Mouse (Mus musculus) heart, embryonic 15.5 days (tissue): Measurements from ENCODE around the gene Agpat4. TPM values are rescaled to one million over a fixed set of nuclear protein-coding genes. Genes with fewer than 3 reads are reported as not detected.

Experiments used
- ATAC-seq: fragments of 200-750 bp; cut with Nextera tagmentation; replicated peaks from 2 replicates; pipeline ENCODE4 v1.8.0; 2017; ENCODE audit warnings: low read depth, moderate TSS enrichment; ENCODE audit not compliant: insufficient number of reproducible peaks, insufficient read depth, low FRiP score
- H3K27ac ChIP-seq: fragments of 300-500 bp; sonication (generic); 2 replicates; pipeline ENCODE4 v1.5.1; 2015; ENCODE audit warnings: mild to moderate bottlenecking, inconsistent platforms
- H3K27me3 ChIP-seq: fragments of 300-500 bp; sonication (generic); 2 replicates; pipeline ENCODE4 v1.6.1; 2015; ENCODE audit warnings: inconsistent platforms
- H3K36me3 ChIP-seq: fragments of 300-500 bp; sonication (generic); 2 replicates; pipeline ENCODE4 v1.6.1; 2015; ENCODE audit warnings: mild to moderate bottlenecking, inconsistent platforms
- H3K4me1 ChIP-seq: fragments of 300-500 bp; sonication (generic); replicated peaks from 2 replicates; pipeline ENCODE4 v1.6.1; 2015; ENCODE audit warnings: inconsistent platforms
- H3K4me2 ChIP-seq: fragments of 300-500 bp; sonication (generic); 2 replicates; pipeline ENCODE4 v1.6.1; 2015; ENCODE audit warnings: inconsistent platforms, mild to moderate bottlenecking, moderate library complexity
- H3K4me3 ChIP-seq: fragments of 300-500 bp; sonication (generic); 2 replicates; pipeline ENCODE4 v1.5.1; 2015; ENCODE audit warnings: mild to moderate bottlenecking, inconsistent platforms
- H3K9ac ChIP-seq: fragments of 300-500 bp; sonication (generic); 2 replicates; pipeline ENCODE4 v1.6.1; 2015; ENCODE audit warnings: mild to moderate bottlenecking, inconsistent platforms
- H3K9me3 ChIP-seq: fragments of 300-500 bp; sonication (generic); replicated peaks from 2 replicates; pipeline ENCODE4 v1.6.1; 2016; ENCODE audit warnings: inconsistent platforms
- WGBS: fragments of 180-500 bp; shearing (Covaris S2); methylation state at CpG from one replicate; pipeline ENCODE4 v1.1.7; 2015; ENCODE audit warnings: mixed read lengths; 5-methylcytosine and 5-hydroxymethylcytosine counted together
- polyA plus RNA-seq: library from polyadenylated mRNA; unstranded; fragments of >200 nt; fragmentation: Nextera tagmentation; extraction: Ambion mirVana; gene quantifications from 2 replicates; pipeline ENCODE4 v1.2.1, GENCODE M21; 2015

Agpat4 gene
- polyA plus RNA-seq, 1 experiment from 2014 or later, result 13.6 TPM

GRCm38 (mm10) chr17:12264293-12264692 is 145.8 kb downstream of the Agpat4 start:
- peaks cover 14% of the 10 kb centered on the region; the same call in 1 of the 2 replicates for H3K36me3 ChIP-seq
- no peak overlapping the region for H3K4me2 ChIP-seq
- no peak for ATAC-seq
- H3K27ac ChIP-seq, result peak overlapping the region; percentile 45; the same call in 1 of the 2 replicates
- H3K4me1 ChIP-seq, result peaks cover 32% of the 10 kb centered on the region
- no peak overlapping the region for H3K9ac ChIP-seq
- no peaks in the 10 kb centered on the region for H3K9me3 ChIP-seq
- whole genome bisulfite sequencing, result 76% methylated on average over 3 of the region's 3 CpGs
- no peaks in the 10 kb centered on the region for H3K27me3 ChIP-seq
- no peak overlapping the region for H3K4me3 ChIP-seq

GRCm38 (mm10) chr17:12265969-12266925 is 147.7 kb downstream of the Agpat4 start:
- 47% methylated on average over 21 of the region's 21 CpGs for WGBS
- ATAC-seq, result peak; percentile 59
- peak overlapping the region; percentile 38 for H3K4me2 ChIP-seq
- peaks cover 22% of the 10 kb centered on the region for H3K36me3 ChIP-seq
- H3K4me1 ChIP-seq, result peaks cover 32% of the 10 kb centered on the region
- no peak overlapping the region for H3K9ac ChIP-seq
- no peak overlapping the region for H3K4me3 ChIP-seq
- no peaks in the 10 kb centered on the region for H3K27me3 ChIP-seq
- H3K27ac ChIP-seq, result peak overlapping the region; percentile 81
- no peaks in the 10 kb centered on the region for H3K9me3 ChIP-seq

- no peak for ATAC-seq
- Histone ChIP-seq H3K27ac (no peak overlapping the region), H3K9me3 (no peaks in the 10 kb centered on the region), H3K27me3 (no peaks in the 10 kb centered on the region), H3K4me2 (no peak overlapping the region), H3K4me3 (no peak overlapping the region), H3K4me1 (peaks cover 32% of the 10 kb centered on the region), H3K36me3 (peaks cover 27% of the 10 kb centered on the region), H3K9ac (no peak overlapping the region)
- 75% methylated on average over 4 of the region's 4 CpGs for WGBS
These were observed 149.6 kb downstream of the Agpat4 start for GRCm38 (mm10) chr17:12268091-12268490.

GRCm38 (mm10) chr17:12268538-12268937 is 150.0 kb downstream of the Agpat4 start:
- Histone ChIP-seq H3K9me3 (no peaks in the 10 kb centered on the region), H3K27me3 (no peaks in the 10 kb centered on the region), H3K4me2 (no peak overlapping the region), H3K4me1 (peaks cover 32% of the 10 kb centered on the region), H3K4me3 (no peak overlapping the region), H3K9ac (no peak overlapping the region), H3K36me3 (peaks cover 26% of the 10 kb centered on the region), H3K27ac (no peak overlapping the region)
- WGBS, result 89% methylated on average over 10 of the region's 10 CpGs
- ATAC-seq, result no peak

Other genes starting within 250 kb of the Agpat4 start
- 31.5 and 34.7 TPM in 2 replicates for gene Map3k4, start 200.1 kb downstream of the Agpat4 start, polyA plus RNA-seq